Mouse (Mus musculus): Measurements from ENCODE around the gene Rapgef5. TPM values are rescaled to one million over a fixed set of nuclear protein-coding genes. Genes with fewer than 3 reads are reported as not detected.

Gene Rapgef5
- polyA plus RNA-seq, 1 experiment = 0.01 TPM

DNA sequence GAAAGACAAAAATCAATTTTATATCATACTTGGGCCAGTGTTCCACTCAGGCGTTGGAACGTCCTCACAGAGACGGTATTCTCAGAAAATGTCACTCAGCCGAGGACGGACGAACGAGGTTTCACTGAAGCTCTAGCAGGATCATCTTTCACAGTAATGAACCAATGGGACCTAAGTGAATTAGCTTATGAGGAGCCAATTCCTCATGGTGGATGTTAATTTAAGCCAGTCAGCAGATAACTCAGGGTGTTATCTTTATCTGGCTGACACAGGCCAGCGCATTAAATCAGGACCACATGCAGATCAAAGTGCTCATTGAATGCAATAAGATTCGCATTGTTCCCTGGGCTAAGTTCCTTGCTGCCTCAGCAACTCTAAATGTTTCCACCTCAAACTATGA, 234.8 kb downstream of the Rapgef5 start:
- Histone ChIP-seq H3K9me3 (ENCODE audit: control insufficient read depth, low read length) (no peaks in the 10 kb centered on the region), H3K36me3 (ENCODE audit: control insufficient read depth) (no peaks in the 10 kb centered on the region), H3K4me3 (replicated peaks) (no peak overlapping the region), H3K4me1 (ENCODE audit: control insufficient read depth) (no peaks in the 10 kb centered on the region), H3K27me3 (ENCODE audit: control insufficient read depth) (no peaks in the 10 kb centered on the region)
- no peak for TF ChIP-seq GATA1 (IDR thresholded peaks at IDR 0.05; ENCODE audit: low read length)
- no peak for TF ChIP-seq TAL1 (IDR thresholded peaks at IDR 0.05; ENCODE audit: low read length)

DNA sequence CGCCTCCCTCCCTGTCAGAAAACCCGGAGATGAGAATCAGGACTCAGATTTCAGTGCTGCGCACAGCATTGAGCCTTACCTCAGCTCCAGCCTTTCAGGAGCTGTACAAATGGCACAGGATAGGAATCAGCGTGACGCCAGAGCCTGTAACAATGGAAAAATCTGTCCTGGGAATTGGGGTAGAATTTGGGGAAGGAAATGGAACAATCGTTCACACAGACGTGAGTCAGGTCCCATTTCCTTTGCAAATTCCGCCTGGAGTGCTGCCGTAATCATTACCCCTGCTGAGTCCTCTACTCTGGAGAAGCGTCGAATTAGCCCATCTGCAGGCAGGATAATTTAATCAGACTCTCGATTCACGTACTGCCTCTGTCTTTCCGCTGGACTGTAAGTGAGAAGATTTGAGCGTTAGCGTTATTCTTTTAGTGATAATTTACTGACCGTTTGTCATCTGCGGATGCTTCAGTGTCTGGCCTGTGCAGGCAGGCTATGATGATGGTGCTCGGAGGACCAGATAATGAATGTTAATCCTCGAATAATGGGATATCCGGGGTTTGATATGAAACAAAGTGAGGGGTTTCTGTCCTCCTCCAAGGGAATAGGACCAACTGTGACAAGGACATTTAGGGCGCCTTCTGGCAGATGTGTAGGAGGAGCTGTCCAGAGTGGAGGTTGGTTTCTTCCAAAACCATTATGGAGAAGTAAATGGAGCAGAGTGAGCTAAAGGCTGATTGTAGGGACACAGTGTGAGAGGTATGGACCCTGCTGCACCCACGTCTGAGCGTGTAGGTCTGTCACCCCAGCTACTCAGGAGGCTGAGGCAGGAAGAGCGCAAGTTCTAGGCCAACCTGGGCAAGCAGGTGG, 235.5 kb downstream of the Rapgef5 start:
- Histone ChIP-seq H3K4me3 (replicated peaks) (no peak overlapping the region), H3K9me3 (ENCODE audit: control insufficient read depth, low read length) (no peaks in the 10 kb centered on the region), H3K27me3 (ENCODE audit: control insufficient read depth) (no peaks in the 10 kb centered on the region), H3K36me3 (ENCODE audit: control insufficient read depth) (no peaks in the 10 kb centered on the region), H3K4me1 (ENCODE audit: control insufficient read depth) (no peaks in the 10 kb centered on the region)
- TF ChIP-seq GATA1 (IDR thresholded peaks at IDR 0.05; ENCODE audit: low read length) (no peak), TAL1 (IDR thresholded peaks at IDR 0.05; ENCODE audit: low read length) (no peak)

DNA sequence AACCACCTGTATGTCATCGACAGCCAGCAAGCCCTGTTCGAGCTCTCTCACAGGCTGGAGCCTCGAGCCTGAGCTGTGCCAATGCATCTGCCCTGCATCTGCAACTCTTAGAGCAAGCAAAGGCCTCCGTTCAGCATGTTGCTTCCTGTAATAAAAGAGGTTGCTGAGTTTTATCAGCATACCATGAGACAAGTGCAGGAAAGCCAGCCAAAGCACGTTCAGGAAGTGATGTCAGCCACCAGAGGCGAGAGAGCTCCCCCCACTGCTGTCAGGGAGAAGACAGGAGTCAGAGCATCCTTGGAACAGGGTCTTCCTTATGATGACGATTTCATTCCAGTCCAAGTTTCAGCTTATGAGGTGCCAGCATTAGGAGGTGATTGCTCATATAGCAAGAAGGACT, 239.7 kb downstream of the Rapgef5 start:
- Histone ChIP-seq H3K9me3 (ENCODE audit: control insufficient read depth, low read length) (no peaks in the 10 kb centered on the region), H3K36me3 (ENCODE audit: control insufficient read depth) (no peaks in the 10 kb centered on the region), H3K27me3 (ENCODE audit: control insufficient read depth) (no peaks in the 10 kb centered on the region), H3K4me3 (replicated peaks) (no peak overlapping the region), H3K4me1 (ENCODE audit: control insufficient read depth) (no peaks in the 10 kb centered on the region)
- TF ChIP-seq TAL1 (IDR thresholded peaks at IDR 0.05; ENCODE audit: low read length) = no peak
- TF ChIP-seq GATA1 (IDR thresholded peaks at IDR 0.05; ENCODE audit: low read length) = no peak

DNA sequence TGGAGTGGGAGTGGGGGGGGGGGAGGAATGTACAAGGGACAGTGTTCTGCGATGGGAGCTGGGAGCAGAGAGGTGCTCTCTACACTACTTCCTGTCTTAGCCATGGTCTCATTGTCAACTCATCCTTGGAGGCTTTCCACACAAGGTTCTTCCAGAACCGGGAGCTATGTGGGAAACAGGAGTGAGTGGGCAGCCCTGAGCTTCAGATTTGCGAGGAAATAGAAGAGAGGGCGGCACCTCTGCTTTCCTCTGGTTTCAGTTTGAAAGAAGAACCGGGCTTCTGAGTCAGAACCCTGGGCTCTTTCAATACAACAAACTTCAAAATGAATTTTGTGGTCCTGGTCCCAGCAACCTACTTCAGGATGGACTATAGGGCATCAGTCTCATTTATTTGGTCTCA, 244.1 kb downstream of the Rapgef5 start:
- Histone ChIP-seq H3K9me3 (ENCODE audit: control insufficient read depth, low read length) (no peaks in the 10 kb centered on the region), H3K36me3 (ENCODE audit: control insufficient read depth) (no peaks in the 10 kb centered on the region), H3K27me3 (ENCODE audit: control insufficient read depth) (no peaks in the 10 kb centered on the region), H3K4me3 (replicated peaks) (no peak overlapping the region), H3K4me1 (ENCODE audit: control insufficient read depth) (no peaks in the 10 kb centered on the region)
- no peak for TF ChIP-seq GATA1 (IDR thresholded peaks at IDR 0.05; ENCODE audit: low read length)
- TF ChIP-seq TAL1 (IDR thresholded peaks at IDR 0.05; ENCODE audit: low read length) = no peak

DNA sequence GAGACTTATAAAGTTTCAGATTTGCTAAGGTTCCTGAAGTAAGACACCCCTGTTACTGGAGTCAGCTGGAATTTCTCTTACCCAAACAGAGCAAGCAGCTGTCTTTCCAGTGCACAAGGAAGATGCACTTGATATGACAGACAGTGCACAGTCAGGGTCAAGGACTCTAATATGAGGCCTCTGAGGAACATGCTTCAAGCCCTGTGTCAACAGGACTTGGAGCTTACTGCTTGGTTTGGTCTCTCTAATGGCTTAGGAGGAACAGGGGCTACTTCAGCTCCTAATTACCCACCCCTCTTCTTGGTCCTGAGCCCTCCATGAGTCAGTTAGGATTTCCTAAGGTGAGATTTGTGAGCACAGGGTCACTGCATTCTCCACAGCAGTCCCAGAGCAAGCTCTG, 244.6 kb downstream of the Rapgef5 start:
- no peaks in the 10 kb centered on the region for H3K4me1 ChIP-seq (ENCODE audit: control insufficient read depth)
- no peak for TF ChIP-seq TAL1 (IDR thresholded peaks at IDR 0.05; ENCODE audit: low read length)
- TF ChIP-seq GATA1 (IDR thresholded peaks at IDR 0.05; ENCODE audit: low read length) = no peak
- no peaks in the 10 kb centered on the region for H3K9me3 ChIP-seq (ENCODE audit: control insufficient read depth, low read length)
- H3K27me3 ChIP-seq (ENCODE audit: control insufficient read depth) = no peaks in the 10 kb centered on the region
- H3K36me3 ChIP-seq (ENCODE audit: control insufficient read depth) = no peaks in the 10 kb centered on the region
- H3K4me3 ChIP-seq (replicated peaks) = no peak overlapping the region

DNA sequence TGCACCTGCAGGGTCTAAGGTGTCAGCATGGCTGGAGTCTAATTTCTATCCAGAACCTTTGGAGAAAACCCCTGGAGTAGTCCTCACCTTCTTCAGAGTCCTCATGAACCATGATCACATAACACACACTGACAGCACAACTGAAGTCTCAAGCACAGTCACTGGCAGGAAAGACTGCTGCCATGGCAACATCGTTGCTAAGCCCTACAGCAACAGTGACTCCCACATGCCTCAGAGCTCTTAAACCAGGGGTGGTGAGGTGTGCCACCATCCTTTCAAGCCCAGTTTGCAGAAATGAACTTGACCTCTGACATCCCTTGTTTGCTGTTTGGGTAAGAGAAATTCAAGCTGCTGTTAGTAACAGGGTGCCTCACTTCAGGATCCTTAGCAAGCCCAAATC, 245.4 kb downstream of the Rapgef5 start:
- no peaks in the 10 kb centered on the region for H3K4me1 ChIP-seq (ENCODE audit: control insufficient read depth)
- no peaks in the 10 kb centered on the region for H3K36me3 ChIP-seq (ENCODE audit: control insufficient read depth)
- H3K4me3 ChIP-seq (replicated peaks) = no peak overlapping the region
- TF ChIP-seq TAL1 (IDR thresholded peaks at IDR 0.05; ENCODE audit: low read length) (no peak), GATA1 (IDR thresholded peaks at IDR 0.05; ENCODE audit: low read length) (no peak)
- no peaks in the 10 kb centered on the region for H3K9me3 ChIP-seq (ENCODE audit: control insufficient read depth, low read length)
- H3K27me3 ChIP-seq (ENCODE audit: control insufficient read depth) = no peaks in the 10 kb centered on the region

DNA sequence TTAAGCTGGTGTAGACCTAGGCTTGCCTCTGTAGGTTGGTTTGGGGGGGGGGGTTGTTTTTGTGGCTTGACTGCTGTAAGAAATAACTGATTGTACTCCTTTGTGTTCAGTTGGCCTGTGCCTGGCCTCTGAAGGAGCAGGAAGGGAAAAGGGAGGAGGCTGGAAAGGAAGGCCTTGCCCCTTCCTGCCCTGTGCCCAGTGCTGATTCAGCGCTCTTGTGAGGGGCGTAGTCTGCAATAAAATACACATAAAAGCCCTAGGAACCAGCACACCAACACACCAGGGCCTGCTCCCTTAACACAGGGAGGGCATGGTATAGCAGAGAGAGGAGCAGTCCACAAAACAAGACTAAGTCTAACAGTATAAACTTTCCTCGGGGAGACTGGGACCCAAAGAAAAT, 247.0 kb downstream of the Rapgef5 start:
- Histone ChIP-seq H3K9me3 (ENCODE audit: control insufficient read depth, low read length) (no peaks in the 10 kb centered on the region), H3K4me3 (replicated peaks) (no peak overlapping the region), H3K36me3 (ENCODE audit: control insufficient read depth) (no peaks in the 10 kb centered on the region), H3K4me1 (ENCODE audit: control insufficient read depth) (no peaks in the 10 kb centered on the region), H3K27me3 (ENCODE audit: control insufficient read depth) (no peaks in the 10 kb centered on the region)
- no peak for TF ChIP-seq TAL1 (IDR thresholded peaks at IDR 0.05; ENCODE audit: low read length)
- TF ChIP-seq GATA1 (IDR thresholded peaks at IDR 0.05; ENCODE audit: low read length) = no peak

DNA sequence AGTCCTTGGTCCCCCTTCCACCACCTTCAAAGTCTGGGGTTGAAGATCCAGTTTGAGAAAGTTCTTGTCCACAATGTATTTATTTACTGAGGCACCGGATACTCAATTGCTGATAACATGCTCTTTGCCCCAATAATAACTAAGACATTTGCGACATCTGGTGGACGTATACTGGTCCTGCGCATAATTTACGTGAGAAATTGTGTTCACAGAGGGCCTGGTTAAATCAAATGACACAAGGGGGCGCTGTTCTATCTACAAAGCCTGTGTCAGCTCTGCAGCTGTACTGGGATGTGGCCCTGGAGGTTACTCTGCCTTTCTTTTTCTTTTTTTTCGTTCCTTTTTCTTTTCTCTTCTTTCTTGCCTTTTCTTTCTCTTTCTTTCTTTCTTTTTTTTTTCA, 248.6 kb downstream of the Rapgef5 start:
- no peaks in the 10 kb centered on the region for H3K9me3 ChIP-seq (ENCODE audit: control insufficient read depth, low read length)
- no peaks in the 10 kb centered on the region for H3K4me1 ChIP-seq (ENCODE audit: control insufficient read depth)
- no peak overlapping the region for H3K4me3 ChIP-seq (replicated peaks)
- H3K36me3 ChIP-seq (ENCODE audit: control insufficient read depth) = no peaks in the 10 kb centered on the region
- no peaks in the 10 kb centered on the region for H3K27me3 ChIP-seq (ENCODE audit: control insufficient read depth)
- TF ChIP-seq TAL1 (IDR thresholded peaks at IDR 0.05; ENCODE audit: low read length) (no peak), GATA1 (IDR thresholded peaks at IDR 0.05; ENCODE audit: low read length) (no peak)

DNA sequence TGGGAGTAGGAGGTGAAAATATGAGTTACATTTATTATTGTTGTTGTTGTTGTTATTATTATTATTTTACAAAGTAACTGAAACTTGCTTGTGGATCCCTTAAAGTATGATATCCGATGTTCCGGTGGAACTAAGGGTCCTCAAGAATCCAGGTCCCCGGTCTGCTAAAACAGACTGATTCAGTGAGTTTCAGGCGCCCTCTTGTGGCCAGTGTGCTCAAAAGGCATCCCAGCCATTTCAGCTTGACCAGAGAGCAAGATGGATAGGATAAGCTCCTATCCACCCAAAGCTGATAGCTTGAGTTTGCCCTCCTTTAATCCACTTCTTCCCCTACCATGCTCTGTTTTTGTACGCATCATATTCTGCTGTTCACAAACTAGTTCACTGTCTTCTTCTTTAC, 252.8 kb downstream of the Rapgef5 start:
- H3K4me3 ChIP-seq (replicated peaks) = no peak overlapping the region
- no peaks in the 10 kb centered on the region for H3K9me3 ChIP-seq (ENCODE audit: control insufficient read depth, low read length)
- H3K36me3 ChIP-seq (ENCODE audit: control insufficient read depth) = no peaks in the 10 kb centered on the region
- no peaks in the 10 kb centered on the region for H3K4me1 ChIP-seq (ENCODE audit: control insufficient read depth)
- no peaks in the 10 kb centered on the region for H3K27me3 ChIP-seq (ENCODE audit: control insufficient read depth)
- TF ChIP-seq GATA1 (IDR thresholded peaks at IDR 0.05; ENCODE audit: low read length) = no peak
- TF ChIP-seq TAL1 (IDR thresholded peaks at IDR 0.05; ENCODE audit: low read length) = no peak

DNA sequence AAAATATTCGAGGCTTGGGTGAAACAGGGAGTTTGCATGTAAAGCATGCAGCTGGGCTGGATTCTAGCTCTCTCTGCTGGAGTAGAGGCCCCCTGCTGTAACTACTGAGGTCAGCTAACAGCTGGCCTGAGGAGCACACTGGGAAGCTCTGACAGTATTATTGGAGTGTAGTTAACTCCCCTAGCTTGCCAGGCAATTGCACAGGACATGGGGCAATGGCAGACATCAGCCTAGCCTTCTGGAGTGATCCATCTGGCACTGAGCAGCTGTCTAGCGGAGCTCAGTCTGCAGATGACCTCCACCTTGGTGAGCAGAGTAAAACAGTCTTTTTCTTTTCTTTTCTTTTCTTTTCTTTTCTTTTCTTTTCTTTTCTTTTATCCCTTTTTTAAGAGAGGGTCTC, 253.9 kb downstream of the Rapgef5 start:
- Histone ChIP-seq H3K9me3 (ENCODE audit: control insufficient read depth, low read length) (no peaks in the 10 kb centered on the region), H3K27me3 (ENCODE audit: control insufficient read depth) (no peaks in the 10 kb centered on the region), H3K4me3 (replicated peaks) (no peak overlapping the region), H3K4me1 (ENCODE audit: control insufficient read depth) (no peaks in the 10 kb centered on the region), H3K36me3 (ENCODE audit: control insufficient read depth) (no peaks in the 10 kb centered on the region)
- TF ChIP-seq TAL1 (IDR thresholded peaks at IDR 0.05; ENCODE audit: low read length) (no peak), GATA1 (IDR thresholded peaks at IDR 0.05; ENCODE audit: low read length) (no peak)
